Comparison of ENCODE assay signal across 8 mouse cellular contexts in genomic region chr16:18811032-18811431, GRCm38 (mm10). TPM values are rescaled to one million over a fixed set of nuclear protein-coding genes. Genes with fewer than 3 reads are reported as not detected.
DNase-seq lines count a peak whose midpoint lies in the region; ATAC-seq and TF ChIP-seq lines count a peak whose summit lies in the region.

No protein-coding gene starts in this region.

- H3K4me1 ChIP-seq in lung, embryonic 14.5 days (ENCODE audit: insufficient read depth), result no peaks in the 10 kb centered on the region
- peaks cover 9% of the 10 kb centered on the region for H3K4me1 ChIP-seq in hindbrain, embryonic 16.5 days (ENCODE audit: control insufficient read depth, insufficient read depth, low read depth, low read length)
- H3K4me1 ChIP-seq in midbrain, embryonic 15.5 days, result peaks cover 12% of the 10 kb centered on the region

- peak; percentile 3 for DNase-seq in lung, embryonic 14.5 days
- no peak for DNase-seq in lung, postnatal 10 days
- no peak for DNase-seq in right cerebral cortex, postnatal 4 days
- DNase-seq in kidney, adult 8-10 months, result no peak
- DNase-seq in layer of hippocampus, postnatal 14 days (ENCODE audit: low spot score in 2 of 2), result no peak

- H3K36me3 ChIP-seq in lung, embryonic 14.5 days (ENCODE audit: insufficient read depth), result peaks cover 53% of the 10 kb centered on the region
- H3K36me3 ChIP-seq in hindbrain, embryonic 16.5 days (ENCODE audit: control insufficient read depth, insufficient read depth, low read length), result peaks cover 6% of the 10 kb centered on the region
- peaks cover 9% of the 10 kb centered on the region; the same call in 1 of the 2 replicates for H3K36me3 ChIP-seq in midbrain, embryonic 15.5 days (replicated peaks)

- H3K9ac ChIP-seq in lung, embryonic 14.5 days, result peak overlapping the region; percentile 80
- peak overlapping the region; percentile 43; the same call in 1 of the 2 replicates for H3K9ac ChIP-seq in hindbrain, embryonic 16.5 days (ENCODE audit: low read depth, low read length)
- no peak overlapping the region; the same call in 1 of the 2 replicates for H3K9ac ChIP-seq in midbrain, embryonic 15.5 days

- TF ChIP-seq CTCF in lung, embryonic 14.5 days (IDR thresholded peaks at IDR 0.05; ENCODE audit: low read depth), result no peak

- H3K27me3 ChIP-seq in lung, embryonic 14.5 days (ENCODE audit: insufficient read depth, low read length), result no peaks in the 10 kb centered on the region
- H3K27me3 ChIP-seq in hindbrain, embryonic 16.5 days (replicated peaks; ENCODE audit: control insufficient read depth, insufficient read depth, low read length), result no peaks in the 10 kb centered on the region
- H3K27me3 ChIP-seq in midbrain, embryonic 15.5 days (replicated peaks), result no peaks in the 10 kb centered on the region

- WGBS in lung, embryonic 14.5 days, result 4% methylated on average over 5 of the region's 5 CpGs
- 9% methylated on average over 5 of the region's 5 CpGs for WGBS in hindbrain, embryonic 16.5 days
- WGBS in midbrain, embryonic 15.5 days, result 10% methylated on average over 5 of the region's 5 CpGs

- H3K4me3 ChIP-seq in lung, embryonic 14.5 days (ENCODE audit: low read depth, low read length), result peak overlapping the region; percentile 84
- peak overlapping the region; percentile 74 for H3K4me3 ChIP-seq in hindbrain, embryonic 16.5 days (ENCODE audit: low read length)
- H3K4me3 ChIP-seq in midbrain, embryonic 15.5 days, result peak overlapping the region; percentile 97

- 0 out of 2 replicates have a peak overlapping the region, but pooled peaks have one; percentile 13 for H3K27ac ChIP-seq in lung, embryonic 14.5 days (ENCODE audit: low read depth)
- H3K27ac ChIP-seq in hindbrain, embryonic 16.5 days (ENCODE audit: low read depth, low read length), result no peak overlapping the region
- H3K27ac ChIP-seq in midbrain, embryonic 15.5 days, result no peak overlapping the region

- H3K4me2 ChIP-seq in lung, embryonic 14.5 days, result peak overlapping the region; percentile 85
- H3K4me2 ChIP-seq in hindbrain, embryonic 16.5 days (ENCODE audit: low read length), result peak overlapping the region; percentile 84
- H3K4me2 ChIP-seq in midbrain, embryonic 15.5 days, result peak overlapping the region; percentile 83

- no peaks in the 10 kb centered on the region for H3K9me3 ChIP-seq in lung, embryonic 14.5 days (ENCODE audit: low read depth, low read length)
- H3K9me3 ChIP-seq in hindbrain, embryonic 16.5 days (ENCODE audit: control insufficient read depth, low read length), result no peaks in the 10 kb centered on the region
- no peaks in the 10 kb centered on the region for H3K9me3 ChIP-seq in midbrain, embryonic 15.5 days

- ATAC-seq in lung, embryonic 14.5 days (ENCODE audit: insufficient read depth), result peak; percentile 21
- ATAC-seq in common myeloid progenitor, adult 5-6 weeks (replicated peaks; ENCODE audit: low read depth, poor library complexity, severe bottlenecking), result peak; percentile 13; the same call in 1 of the 2 replicates
- ATAC-seq in hindbrain, embryonic 16.5 days, result no peak; the same call in 1 of the 2 replicates
- no peak for ATAC-seq in midbrain, embryonic 15.5 days (replicated peaks)

RNA-seq across cellular contexts. Expression of gene Ufd1, which starts 0.5 kb away (rescaled TPM):
- 77.6 and 84.5 TPM in 2 replicates for polyA plus RNA-seq in lung, embryonic 14.5 days (2014; fragmentation: Nextera tagmentation; extraction: Ambion mirVana)
- 48.2 and 70.9 TPM in 2 replicates for total RNA-seq in common myeloid progenitor, adult 5-6 weeks (2017)
- polyA plus RNA-seq in hindbrain, embryonic 16.5 days (2015; fragmentation: Nextera tagmentation; extraction: Ambion mirVana), result 100 and 104 TPM in 2 replicates
- polyA plus RNA-seq in midbrain, embryonic 15.5 days (2015; fragmentation: Nextera tagmentation; extraction: Ambion mirVana), result 107 and 122 TPM in 2 replicates
- 100 to 1,000 TPM; 102 to 103 TPM for total RNA-seq in layer of hippocampus, postnatal 14 days (2021)

RNA-seq across cellular contexts. Expression of gene Cdc45, which starts 0.8 kb away (rescaled TPM):
- 64.0 and 67.3 TPM in 2 replicates for polyA plus RNA-seq in lung, embryonic 14.5 days (2014; fragmentation: Nextera tagmentation; extraction: Ambion mirVana)
- total RNA-seq in common myeloid progenitor, adult 5-6 weeks (2017), result 63.1 and 65.1 TPM in 2 replicates
- polyA plus RNA-seq in hindbrain, embryonic 16.5 days (2015; fragmentation: Nextera tagmentation; extraction: Ambion mirVana), result 9.6 and 10.7 TPM in 2 replicates
- polyA plus RNA-seq in midbrain, embryonic 15.5 days (2015; fragmentation: Nextera tagmentation; extraction: Ambion mirVana), result 6.9 and 8.5 TPM in 2 replicates
- 1 to 10 TPM; 2.6 to 4.2 TPM for total RNA-seq in layer of hippocampus, postnatal 14 days (2021)

RNA-seq across cellular contexts. Expression of gene 2510002D24Rik, which starts 25.3 kb away (rescaled TPM):
- 27.5 and 30.9 TPM in 2 replicates for polyA plus RNA-seq in lung, embryonic 14.5 days (2014; fragmentation: Nextera tagmentation; extraction: Ambion mirVana)
- 26.1 and 34.9 TPM in 2 replicates for total RNA-seq in common myeloid progenitor, adult 5-6 weeks (2017)
- 46.0 and 49.1 TPM in 2 replicates for polyA plus RNA-seq in hindbrain, embryonic 16.5 days (2015; fragmentation: Nextera tagmentation; extraction: Ambion mirVana)
- polyA plus RNA-seq in midbrain, embryonic 15.5 days (2015; fragmentation: Nextera tagmentation; extraction: Ambion mirVana), result 48.2 and 50.5 TPM in 2 replicates
- total RNA-seq in layer of hippocampus, postnatal 14 days (2021), result 10 to 100 TPM; 22.2 to 27.7 TPM

RNA-seq across cellular contexts. Expression of gene Gm28539, which starts 25.4 kb away (rescaled TPM):
- polyA plus RNA-seq in lung, embryonic 14.5 days (2014; fragmentation: Nextera tagmentation; extraction: Ambion mirVana), result not detected in 2 replicates
- not detected in 2 replicates for total RNA-seq in common myeloid progenitor, adult 5-6 weeks (2017)
- not detected in 2 replicates for polyA plus RNA-seq in hindbrain, embryonic 16.5 days (2015; fragmentation: Nextera tagmentation; extraction: Ambion mirVana)
- 0.17 and 0.28 TPM in 2 replicates for polyA plus RNA-seq in midbrain, embryonic 15.5 days (2015; fragmentation: Nextera tagmentation; extraction: Ambion mirVana)
- total RNA-seq in layer of hippocampus, postnatal 14 days (2021), result 10 to 100 TPM in 1 of 2 experiments, 1 to 10 TPM in 1; 2.3 to 10.3 TPM

RNA-seq across cellular contexts. Expression of gene Cldn5, which starts 34.4 kb away (rescaled TPM):
- 94.1 and 105 TPM in 2 replicates for polyA plus RNA-seq in lung, embryonic 14.5 days (2014; fragmentation: Nextera tagmentation; extraction: Ambion mirVana)
- total RNA-seq in common myeloid progenitor, adult 5-6 weeks (2017), result not detected in 2 replicates
- polyA plus RNA-seq in hindbrain, embryonic 16.5 days (2015; fragmentation: Nextera tagmentation; extraction: Ambion mirVana), result 124 and 125 TPM in 2 replicates
- polyA plus RNA-seq in midbrain, embryonic 15.5 days (2015; fragmentation: Nextera tagmentation; extraction: Ambion mirVana), result 107 and 132 TPM in 2 replicates
- total RNA-seq in layer of hippocampus, postnatal 14 days (2021), result 10 to 100 TPM; 68.5 to 73.4 TPM

Comparison
In these comparisons a context has a peak if more than half of its experiments do, and no peak if none do; other contexts are left out.
1. ATAC-seq: peak in lung, embryonic 14.5 days (single experiment) and common myeloid progenitor, adult 5-6 weeks (single experiment); none in hindbrain, embryonic 16.5 days (single experiment) and midbrain, embryonic 15.5 days (single experiment).
2. Peak in every context shown above with its lines, with median percentiles within 50 percentile points of each other: H3K4me2 ChIP-seq and H3K4me3 ChIP-seq.